Mouse (Mus musculus) CD4-positive naive resting alpha-beta T cell, adult 76 days (primary cell): Measurements from ENCODE around the gene Nphp4. TPM values are rescaled to one million over a fixed set of nuclear protein-coding genes. Genes with fewer than 3 reads are reported as not detected.

ENCODE experiments used
- total RNA-seq: library from RNA; stranded (reverse); gene quantifications from one replicate; pipeline ENCODE4 v1.2.4, GENCODE M21; 2023

Gene Nphp4
- 1.5 TPM for total RNA-seq

GRCm38 (mm10) chr4:152476427-152477023, at the start of gene Nphp4:
Gene Nphp4, plus strand, starts transcription at chr4:152476706.

GRCm38 (mm10) chr4:152477466-152478223, 1.1 kb downstream of the Nphp4 start, which contains the start of gene Kcnab2:
Gene Kcnab2, minus strand, starts transcription at chr4:152477871.

Other genes starting within 250 kb of the Nphp4 start
- gene Gpr153, start 202.5 kb upstream of the Nphp4 start, total RNA-seq: 0.23 TPM
- not detected for gene Hes3, start 185.0 kb upstream of the Nphp4 start, total RNA-seq
- 15.8 TPM for gene Icmt, start 179.5 kb upstream of the Nphp4 start, total RNA-seq
- not detected for gene Rnf207, start 157.7 kb upstream of the Nphp4 start, total RNA-seq
- 940 TPM for gene Rpl22, start 151.0 kb upstream of the Nphp4 start, total RNA-seq
- not detected for gene Chd5, start 138.1 kb upstream of the Nphp4 start, total RNA-seq
- gene Kcnab2, start 1.2 kb downstream of the Nphp4 start, total RNA-seq: 169 TPM